Mouse (Mus musculus) frontal cortex, postnatal 36 days (tissue): Measurements from ENCODE around the gene Dand5.
A peak's percentile ranks its signal among the peaks of the same experiment; 100 is the strongest.

Source experiments
- DNase-seq, 2 experiments: peaks; one replicate each; pipeline ENCODE4 v3.0.0; 2022; ENCODE audit warnings: low spot score in 2 of 2

The Dand5 gene

DNA sequence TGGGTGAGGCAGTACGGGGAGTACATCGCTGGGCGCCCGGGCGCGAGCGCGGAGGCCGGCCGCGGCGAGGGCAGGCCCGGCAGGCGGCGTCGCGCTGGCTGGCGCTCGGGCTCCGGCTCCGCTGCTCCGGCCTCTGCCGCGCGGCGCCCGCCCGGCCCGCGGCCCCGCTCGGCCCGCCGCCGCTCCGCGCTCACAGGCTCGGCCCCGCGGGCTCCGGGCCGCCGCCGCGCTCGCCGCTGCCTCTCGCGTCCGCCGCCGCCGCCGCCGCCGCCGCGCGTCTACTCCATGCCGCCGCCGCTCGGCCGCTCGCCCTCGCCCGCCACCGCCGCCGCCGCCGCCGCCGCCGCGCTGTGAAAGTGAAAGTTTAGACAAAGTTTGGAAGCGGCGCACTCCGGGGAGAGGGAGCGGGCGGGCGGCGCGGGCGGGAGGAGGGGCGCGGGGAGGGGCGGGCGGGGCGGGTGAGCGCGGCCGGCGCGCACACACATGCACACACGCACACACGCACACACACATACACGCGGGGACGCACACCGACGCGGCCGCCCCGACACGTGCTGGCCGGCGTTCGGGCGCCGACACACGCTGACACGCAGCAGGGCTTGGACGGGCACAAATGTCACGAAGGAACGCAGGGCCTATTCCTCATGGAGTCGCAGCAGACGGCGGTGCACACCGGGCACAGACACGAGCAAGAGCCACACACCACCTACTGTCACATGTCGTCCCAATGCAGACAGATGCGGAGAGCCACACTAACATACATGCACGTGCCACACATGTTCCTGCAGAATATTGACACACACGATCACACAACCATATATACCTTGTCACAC, 22.4 kb downstream of the Dand5 start, which contains the start of gene Nfix:
TSS of gene Nfix (minus strand) at position 346 of the 833 bp plus-strand sequence.
- peak in 1 of 2 experiments; percentile 63 for DNase-seq

DNA sequence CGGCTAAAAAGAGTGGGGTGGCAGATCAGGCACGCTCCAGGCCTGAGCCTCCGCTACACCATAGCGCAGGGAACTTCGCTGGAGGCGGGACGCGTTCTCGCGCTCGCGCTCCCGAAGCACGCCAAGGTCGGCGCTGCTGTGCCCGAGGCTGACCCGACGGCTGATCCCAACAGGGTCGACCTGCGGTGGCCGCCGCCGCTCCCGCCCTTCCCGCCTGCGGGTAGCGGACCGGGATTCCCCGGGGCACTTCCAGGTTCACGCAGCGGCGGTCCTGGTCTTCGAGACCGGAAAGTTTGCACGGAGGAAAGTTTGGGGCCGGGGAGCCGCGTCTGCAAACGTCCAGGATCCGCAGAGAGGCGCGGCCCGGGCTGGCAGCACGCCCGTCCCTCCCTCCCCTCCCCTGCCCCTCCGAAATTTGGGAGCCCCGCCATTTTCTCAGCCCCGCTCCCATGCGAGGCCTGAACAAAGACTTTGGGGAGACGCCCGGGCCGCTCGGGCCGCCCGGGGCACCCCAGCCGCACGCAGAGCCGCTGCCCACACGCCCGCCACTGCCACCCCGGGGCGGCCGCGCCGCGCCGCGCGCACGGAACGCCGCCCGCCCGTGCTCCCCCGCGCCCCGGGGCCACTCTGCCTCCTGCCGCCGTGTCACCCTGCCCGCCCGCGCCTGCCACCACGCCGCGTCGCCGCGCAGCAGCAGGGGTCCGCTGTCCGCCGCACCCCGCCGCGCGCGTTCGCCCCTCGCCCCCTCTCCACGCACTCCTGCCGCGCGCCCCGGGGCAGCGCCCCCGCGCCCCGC, 23.3 kb downstream of the Dand5 start:
- DNase-seq = peak in 1 of 2 experiments; percentile 56

DNA sequence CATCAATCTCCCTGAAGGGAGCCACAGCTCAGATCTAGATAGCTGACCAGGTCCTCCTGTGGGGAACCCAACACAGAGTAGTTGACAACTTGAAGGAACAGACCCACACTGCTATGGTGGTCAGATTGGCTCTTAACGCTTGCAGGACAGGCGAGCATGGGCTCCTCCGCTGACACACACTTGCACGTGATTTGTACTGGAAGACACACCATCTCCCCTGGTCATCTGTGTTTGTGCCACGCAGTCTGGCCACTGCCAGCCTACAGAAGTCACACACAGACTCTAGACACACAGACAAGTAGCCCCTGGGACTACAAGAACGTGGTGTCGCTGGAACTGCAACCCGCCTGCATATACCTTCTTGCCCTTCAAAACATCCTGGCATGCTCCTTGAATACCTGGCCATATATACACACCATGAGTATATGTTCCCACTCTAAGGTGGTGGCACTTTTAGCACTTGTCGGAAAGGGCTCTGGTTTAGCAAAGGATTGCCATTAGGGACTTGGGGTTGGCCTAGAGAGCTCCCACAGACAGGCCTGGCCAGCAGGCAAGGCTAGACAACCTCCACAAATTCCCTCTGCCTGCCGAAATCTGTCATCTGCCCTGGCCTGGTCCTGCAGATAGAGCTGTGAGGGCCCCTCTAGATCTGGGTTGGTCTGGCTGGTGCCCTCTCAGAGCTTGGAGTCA, 24.0 kb downstream of the Dand5 start:
- no peak for DNase-seq

- no peak for DNase-seq
Measured at GRCm38 (mm10) chr8:84797971-84798370, 24.7 kb downstream of the Dand5 start.

GRCm38 (mm10) chr8:84797256-84797797, 25.3 kb downstream of the Dand5 start:
- DNase-seq = no peak

- peak in 1 of 2 experiments; percentile 57 for DNase-seq
Measured at GRCm38 (mm10) chr8:84794486-84794885, 28.1 kb downstream of the Dand5 start.

GRCm38 (mm10) chr8:84793791-84794485, 28.7 kb downstream of the Dand5 start:
- DNase-seq = peak in 1 of 2 experiments; percentile 72

- no peak for DNase-seq
Measured at GRCm38 (mm10) chr8:84793134-84793533, 29.5 kb downstream of the Dand5 start.

GRCm38 (mm10) chr8:84792429-84792947, 30.1 kb downstream of the Dand5 start:
- DNase-seq = no peak

- DNase-seq = no peak
Measured at GRCm38 (mm10) chr8:84790537-84790936, 32.1 kb downstream of the Dand5 start.

DNA sequence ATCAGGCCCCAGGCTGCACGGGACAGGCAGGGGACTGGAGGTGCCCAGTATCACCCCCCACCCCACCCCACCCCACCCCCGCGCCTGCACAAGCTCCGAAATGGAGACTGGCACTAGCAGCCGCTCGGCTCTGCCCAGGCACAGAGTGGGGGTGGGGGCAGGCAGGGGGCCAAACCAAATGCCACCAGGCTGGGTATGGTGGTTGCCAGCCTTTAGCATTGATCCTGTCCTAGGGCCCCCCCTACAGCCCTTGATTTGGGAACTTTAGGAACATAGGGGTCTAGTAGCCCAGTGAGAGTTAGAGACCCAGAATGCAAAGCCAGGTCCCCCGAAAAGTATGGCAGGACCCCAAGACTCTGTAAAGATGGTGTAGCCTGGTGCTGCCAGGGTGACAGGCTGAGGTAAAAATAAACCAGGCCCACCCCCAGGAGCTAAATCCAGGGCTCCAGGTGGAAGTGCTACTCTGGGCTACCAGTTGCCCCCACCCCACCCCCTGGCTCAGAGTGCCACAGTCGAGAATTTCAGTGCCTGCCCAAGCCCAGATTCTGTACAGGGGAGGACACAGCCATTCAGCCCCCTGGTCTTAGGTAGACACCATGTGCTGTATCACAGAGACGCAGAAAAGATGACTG, 32.7 kb downstream of the Dand5 start:
- DNase-seq = no peak

GRCm38 (mm10) chr8:84789345-84789744, 33.3 kb downstream of the Dand5 start:
- no peak for DNase-seq

- DNase-seq = no peak
Measured at GRCm38 (mm10) chr8:84788896-84789295, 33.7 kb downstream of the Dand5 start.

DNA sequence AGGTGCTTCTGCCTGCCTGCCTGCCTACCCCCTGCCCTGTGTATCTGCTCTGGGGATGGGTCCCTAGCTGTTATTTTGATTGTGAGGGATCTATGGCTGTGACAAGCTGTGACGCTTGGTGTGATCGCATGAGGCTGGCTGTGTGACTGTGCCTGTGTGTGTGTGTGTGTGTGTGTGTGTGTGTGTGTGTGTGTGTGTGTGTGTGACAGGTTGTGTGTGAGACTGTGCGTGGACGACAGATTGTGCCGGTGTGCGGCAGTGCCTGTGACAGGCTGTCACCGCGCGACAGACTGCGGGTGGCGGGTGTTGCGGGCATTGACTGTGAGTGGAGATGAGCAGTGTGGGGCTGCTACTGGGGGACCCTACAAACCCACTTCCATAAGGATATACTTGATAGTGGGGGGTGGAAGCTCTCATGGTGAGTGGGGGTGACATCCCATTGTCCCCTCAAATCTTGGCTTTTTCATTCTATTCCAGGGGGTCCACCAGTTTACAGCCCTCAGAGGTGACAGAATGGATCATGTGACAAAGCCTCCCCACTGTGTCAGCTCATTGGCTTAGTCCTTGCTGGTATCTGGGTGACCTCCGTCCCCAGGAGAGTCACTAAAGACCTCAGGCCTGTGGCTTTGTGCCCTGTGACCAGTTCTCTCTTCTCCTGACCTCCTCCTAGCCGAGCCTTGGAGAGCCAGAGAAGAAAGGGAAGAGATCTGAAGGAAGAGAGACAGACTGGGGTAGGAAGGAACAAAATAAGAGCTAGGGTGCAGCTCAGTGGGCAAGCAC, 34.9 kb downstream of the Dand5 start:
- DNase-seq = no peak

DNA sequence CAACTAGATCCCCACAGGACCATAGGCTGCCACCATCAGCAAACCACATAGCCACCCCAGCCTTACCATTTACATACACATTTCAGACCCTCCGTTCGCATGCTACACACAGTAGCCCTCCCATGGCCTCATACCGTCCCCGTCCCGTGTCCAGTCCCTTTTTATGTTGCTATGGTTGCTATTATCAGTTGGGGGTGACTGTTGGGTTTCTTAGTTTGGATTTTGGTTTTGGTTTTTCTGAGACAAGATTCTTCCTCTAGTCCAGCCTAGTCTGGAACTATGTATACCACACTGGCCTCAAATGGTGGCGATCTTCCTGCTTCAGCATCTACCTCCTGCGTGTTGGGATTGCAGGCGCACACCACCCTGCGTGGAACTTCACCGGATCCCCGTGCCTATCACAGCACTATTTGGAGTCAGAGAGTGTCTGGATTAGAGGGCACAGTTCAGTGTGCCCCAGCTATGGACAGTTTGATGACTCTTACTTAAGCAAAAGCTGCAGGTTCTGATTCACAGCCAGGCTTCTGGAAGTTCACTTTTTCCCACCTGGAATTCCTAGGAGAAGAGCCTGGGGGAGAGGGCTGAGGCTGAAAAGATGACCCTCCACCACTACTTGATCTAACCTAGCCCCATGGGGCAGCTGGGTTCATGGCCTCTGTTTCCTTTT, 35.7 kb downstream of the Dand5 start:
- DNase-seq = no peak

DNA sequence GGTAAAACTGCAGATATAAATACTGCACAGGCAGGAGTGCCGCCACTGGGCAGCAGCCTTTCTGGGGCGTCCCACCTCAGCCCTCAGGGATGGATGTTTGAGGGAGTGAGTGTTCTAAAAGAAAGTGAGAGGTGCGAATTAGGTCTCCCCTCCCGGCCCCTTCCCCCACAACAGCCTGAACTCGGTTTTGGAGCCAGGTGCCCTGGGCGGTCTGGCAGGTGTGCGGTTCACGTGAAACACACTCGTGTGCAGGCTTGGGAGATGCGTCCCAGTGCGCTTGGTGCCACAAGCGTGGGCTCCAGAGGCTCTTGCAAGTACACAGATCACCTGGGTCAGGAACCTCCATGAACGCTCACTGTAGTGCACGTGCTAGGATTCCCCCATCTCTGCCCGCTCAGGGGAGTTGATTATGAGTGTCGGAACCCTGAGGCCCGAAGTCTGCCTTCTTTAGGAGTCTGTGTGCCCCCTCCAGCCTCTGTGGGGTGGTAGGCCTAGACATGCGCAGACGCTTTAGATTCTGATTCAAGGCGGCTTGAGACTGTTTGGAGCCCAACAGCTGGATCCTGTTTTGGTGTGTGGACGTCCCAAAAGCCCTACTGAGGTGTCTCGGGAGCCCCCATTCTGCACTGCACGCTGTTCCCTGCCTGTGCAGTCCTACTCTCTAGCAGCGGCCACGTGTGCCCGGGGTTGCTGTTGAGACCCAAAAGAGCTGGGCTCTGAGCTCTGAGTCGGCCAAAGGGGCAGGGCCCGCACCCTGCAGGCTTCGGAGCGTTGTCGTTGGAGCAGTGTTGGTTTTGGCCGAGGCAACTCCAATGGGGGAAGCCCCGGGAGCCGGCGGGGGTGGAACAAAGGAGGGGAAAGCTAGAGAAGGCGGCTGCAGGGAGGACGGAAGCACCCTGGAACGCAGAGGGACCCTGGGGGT, 36.6 kb downstream of the Dand5 start:
- no peak for DNase-seq

- no peak for DNase-seq
Measured at GRCm38 (mm10) chr8:84785506-84785755, 37.2 kb downstream of the Dand5 start.
